Mouse (Mus musculus): ENCODE measurements at regions not wholly inside any gene's neighbourhood (a gene's known extent, or its start where the extent isn't known, plus 50 kb on each side); places are given as distances from the start of the nearest gene placed in this dataset.
A peak's percentile ranks its signal among the peaks of the same experiment; 100 is the strongest.

GRCm38 (mm10) chr2:67332211-67332610, 81.3 kb upstream of the Gm21830 start:
- Histone ChIP-seq H3K4me1 (ENCODE audit: control insufficient read depth, insufficient read depth, low read length) (no peaks in the 10 kb centered on the region), H3K4me3 (replicated peaks; ENCODE audit: insufficient read depth, low read depth, low read length) (no peak overlapping the region), H3K27me3 (ENCODE audit: control insufficient read depth, insufficient read depth, low read length) (no peaks in the 10 kb centered on the region), H3K27ac (ENCODE audit: insufficient read depth, low read length) (no peak overlapping the region)
- WGBS, result 1% methylated on average over 2 of the region's 2 CpGs
- peak in 1 of 2 experiments; percentile 18 for DNase-seq
- TF ChIP-seq CTCF (IDR thresholded peaks at IDR 0.05; ENCODE audit: borderline replicate concordance, insufficient read depth, low read depth, low read length) (no peak), POLR2A (IDR thresholded peaks at IDR 0.05; ENCODE audit: borderline replicate concordance, insufficient read depth, low read length) (no peak)

DNA sequence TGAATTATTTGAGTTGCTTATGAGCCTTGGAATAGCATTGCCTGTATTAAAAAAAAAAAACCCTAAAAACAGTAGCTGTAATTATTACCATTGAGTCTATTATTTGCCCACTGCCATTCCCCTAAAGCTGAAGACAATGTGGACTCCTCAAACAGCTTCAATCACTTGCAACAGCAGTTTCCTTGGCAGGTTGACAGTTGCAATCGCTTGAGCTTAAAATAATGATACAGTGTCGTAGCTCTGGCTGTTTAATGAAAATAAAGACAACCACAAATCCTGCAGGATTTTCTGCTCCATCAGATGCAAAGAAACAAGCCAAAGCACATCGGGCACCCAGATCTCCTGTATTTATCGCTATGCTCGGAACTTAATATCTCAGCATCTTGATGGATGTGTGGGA, 68.8 kb upstream of the Gm21830 start:
- TF ChIP-seq POLR2A (IDR thresholded peaks at IDR 0.05; ENCODE audit: borderline replicate concordance, insufficient read depth, low read length) (no peak), CTCF (IDR thresholded peaks at IDR 0.05; ENCODE audit: borderline replicate concordance, insufficient read depth, low read depth, low read length) (no peak)
- Histone ChIP-seq H3K27me3 (ENCODE audit: control insufficient read depth, insufficient read depth, low read length) (no peaks in the 10 kb centered on the region), H3K27ac (ENCODE audit: insufficient read depth, low read length) (no peak overlapping the region), H3K4me3 (replicated peaks; ENCODE audit: insufficient read depth, low read depth, low read length) (no peak overlapping the region), H3K4me1 (ENCODE audit: control insufficient read depth, insufficient read depth, low read length) (no peaks in the 10 kb centered on the region)
- WGBS, result 17% methylated on average over 5 of the region's 5 CpGs
- DNase-seq, result no peak

All from cerebellum, adult 2 months (tissue).